In the genomic region with DNA sequence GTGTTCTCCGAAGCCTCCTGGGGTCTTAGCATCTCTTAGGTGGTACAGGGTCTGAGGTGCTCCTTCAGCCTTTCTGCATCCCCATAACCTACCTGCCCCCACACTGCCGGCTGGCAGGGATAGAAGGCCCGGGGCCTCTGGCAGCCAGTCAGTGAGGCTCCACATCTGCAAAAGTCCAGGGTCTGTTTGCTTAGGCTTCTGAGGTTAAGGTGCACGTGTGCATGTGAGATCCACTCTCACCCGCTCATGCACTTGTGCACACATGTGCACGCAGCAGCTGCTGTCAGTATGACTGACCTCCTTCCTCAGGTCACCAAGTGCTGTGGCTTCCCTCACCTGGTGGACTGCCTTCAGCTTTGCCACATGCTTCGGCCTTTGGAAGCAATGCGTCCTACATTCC, we compare ENCODE assay signal across 26 mouse cellular contexts.
DNase-seq lines count a peak whose midpoint lies in the region; ATAC-seq and TF ChIP-seq lines count a peak whose summit lies in the region.
"Had no signal": no experiment of that assay in that cellular context is flagged by ENCODE, and none has a peak within 500 bp of the region (broad histone marks: within the 10 kb centered on the region; RNA-seq: fewer than 3 reads in every experiment).

No protein-coding gene starts in this region.

- DNase-seq in thymus, adult 2 months = no peak
- DNase-seq in thymus, adult 18-20 months = no peak
- DNase-seq in spleen, postnatal 10 days (ENCODE audit: low spot score in 2 of 2) = no peak
- no peak for DNase-seq in gastrocnemius, postnatal 4 days (ENCODE audit: low spot score in 2 of 2)
- DNase-seq: adrenal gland, adult 2 months; adrenal gland, postnatal 36 days; cerebellum, adult 18-20 months; cerebellum, postnatal 14 days; gastrocnemius, postnatal 14 days; heart, adult 11 months; heart, postnatal 36 days; kidney, adult 11 months; kidney, postnatal 25 days; lung, embryonic 14.5 days; lung, postnatal 14 days had no signal

- H3K36me3 ChIP-seq in thymus, adult 2 months (ENCODE audit: control insufficient read depth, insufficient read depth, low read length) = no peaks in the 10 kb centered on the region
- no peaks in the 10 kb centered on the region for H3K36me3 ChIP-seq in intestine, embryonic 16.5 days (ENCODE audit: control insufficient read depth, insufficient read depth, low read length)
- no peaks in the 10 kb centered on the region for H3K36me3 ChIP-seq in liver, embryonic 16.5 days (ENCODE audit: control insufficient read depth, insufficient read depth)
- H3K36me3 ChIP-seq: embryonic facial prominence, embryonic 15.5 days; forebrain, embryonic 12.5 days; hindbrain, embryonic 12.5 days; kidney, embryonic 15.5 days; midbrain, embryonic 12.5 days had no signal

- TF ChIP-seq POLR2A in thymus, adult 2 months (IDR thresholded peaks at IDR 0.05; ENCODE audit: control insufficient read depth, extremely low read depth, insufficient read depth, low read length, poor library complexity) = no peak

- peaks cover 14% of the 10 kb centered on the region for H3K4me1 ChIP-seq in thymus, adult 2 months (replicated peaks; ENCODE audit: control insufficient read depth, insufficient read depth, low read length)
- H3K4me1 ChIP-seq in intestine, embryonic 16.5 days (ENCODE audit: control insufficient read depth, insufficient read depth, low read length) = peaks cover 10% of the 10 kb centered on the region
- peaks cover 14% of the 10 kb centered on the region for H3K4me1 ChIP-seq in liver, embryonic 16.5 days (ENCODE audit: control insufficient read depth, low read depth, low read length)
- H3K4me1 ChIP-seq: embryonic facial prominence, embryonic 15.5 days had no signal

- no peak overlapping the region for H3K9ac ChIP-seq in intestine, embryonic 16.5 days (ENCODE audit: low read depth, low read length)
- H3K9ac ChIP-seq in liver, embryonic 16.5 days (ENCODE audit: low read depth, low read length) = no peak overlapping the region
- H3K9ac ChIP-seq: embryonic facial prominence, embryonic 15.5 days; forebrain, embryonic 12.5 days; hindbrain, embryonic 12.5 days; kidney, embryonic 15.5 days; lung, embryonic 14.5 days; midbrain, embryonic 12.5 days had no signal

- peak overlapping the region; percentile 29; the same call in 1 of the 2 replicates for H3K27ac ChIP-seq in thymus, adult 2 months (ENCODE audit: control insufficient read depth, insufficient read depth, low read length)
- H3K27ac ChIP-seq in intestine, embryonic 16.5 days (ENCODE audit: low read length) = no peak overlapping the region
- H3K27ac ChIP-seq in liver, embryonic 16.5 days (ENCODE audit: low read length) = no peak overlapping the region
- H3K27ac ChIP-seq: embryonic facial prominence, embryonic 15.5 days; forebrain, embryonic 12.5 days; hindbrain, embryonic 12.5 days; hindbrain, postnatal 0 days; kidney, embryonic 15.5 days; left cerebral cortex, adult 2 months; midbrain, embryonic 12.5 days had no signal

- no peak overlapping the region for H3K4me3 ChIP-seq in thymus, adult 2 months (ENCODE audit: control insufficient read depth, insufficient read depth, low read length)
- H3K4me3 ChIP-seq in intestine, embryonic 16.5 days (ENCODE audit: low read length) = no peak overlapping the region
- H3K4me3 ChIP-seq in liver, embryonic 16.5 days (ENCODE audit: low read depth, low read length) = no peak overlapping the region
- H3K4me3 ChIP-seq: embryonic facial prominence, embryonic 15.5 days; forebrain, embryonic 12.5 days; hindbrain, embryonic 12.5 days; kidney, embryonic 15.5 days; left cerebral cortex, adult 2 months; midbrain, embryonic 12.5 days had no signal

- H3K27me3 ChIP-seq in thymus, adult 2 months (ENCODE audit: control insufficient read depth, insufficient read depth, low read length) = no peaks in the 10 kb centered on the region
- H3K27me3 ChIP-seq in intestine, embryonic 16.5 days (replicated peaks; ENCODE audit: control insufficient read depth, insufficient read depth, low read length) = no peaks in the 10 kb centered on the region
- no peaks in the 10 kb centered on the region for H3K27me3 ChIP-seq in liver, embryonic 16.5 days (ENCODE audit: control insufficient read depth, insufficient read depth, low read depth, low read length)
- H3K27me3 ChIP-seq: embryonic facial prominence, embryonic 15.5 days; forebrain, embryonic 12.5 days; hindbrain, embryonic 12.5 days; kidney, embryonic 15.5 days had no signal

- H3K4me2 ChIP-seq in intestine, embryonic 16.5 days (ENCODE audit: low read depth, low read length) = no peak overlapping the region
- H3K4me2 ChIP-seq in liver, embryonic 16.5 days (ENCODE audit: low read depth, low read length) = no peak overlapping the region
- H3K4me2 ChIP-seq: embryonic facial prominence, embryonic 15.5 days; forebrain, embryonic 12.5 days; heart, embryonic 11.5 days; hindbrain, embryonic 12.5 days; kidney, embryonic 15.5 days; lung, embryonic 14.5 days; midbrain, embryonic 12.5 days had no signal

- no peaks in the 10 kb centered on the region for H3K9me3 ChIP-seq in intestine, embryonic 16.5 days (ENCODE audit: control insufficient read depth, low read length)
- H3K9me3 ChIP-seq in liver, embryonic 16.5 days (replicated peaks; ENCODE audit: control insufficient read depth, low read length) = no peaks in the 10 kb centered on the region
- H3K9me3 ChIP-seq: embryonic facial prominence, embryonic 15.5 days; forebrain, embryonic 12.5 days; hindbrain, embryonic 12.5 days; kidney, embryonic 15.5 days; midbrain, embryonic 12.5 days had no signal

- 90% methylated on average over 8 of the region's 8 CpGs for WGBS in thymus, adult 2 months
- WGBS in intestine, embryonic 16.5 days = 69% methylated on average over 8 of the region's 8 CpGs
- WGBS in liver, embryonic 16.5 days (ENCODE audit: insufficient replicate concordance) = 58% methylated on average over 8 of the region's 8 CpGs

- peak; percentile 62 for ATAC-seq in intestine, embryonic 16.5 days
- peak; percentile 68 for ATAC-seq in liver, embryonic 16.5 days (ENCODE audit: low read depth)
- ATAC-seq in frontal cortex, adult (ENCODE audit: low TSS enrichment) = no peak
- ATAC-seq: hindbrain, postnatal 0 days had no signal

- no peak for TF ChIP-seq CTCF in thymus, adult 2 months (IDR thresholded peaks at IDR 0.05; ENCODE audit: borderline replicate concordance, control insufficient read depth, extremely low read depth, insufficient read depth, low read length, poor library complexity)
